Mouse (Mus musculus) thymus, adult 18-20 months (tissue): ENCODE measurements around the gene Lhfp.
"Not testable (repeated sequence)": the region's sequence is repeated elsewhere in the genome, so short reads cannot be mapped to it uniquely, and the experiment has no call there.

Experiments
- DNase-seq, 2 experiments: peaks; one replicate each; pipeline ENCODE4 v3.0.0; 2022; ENCODE audit warnings: mixed read lengths in 2 of 2

The Lhfp gene

DNA sequence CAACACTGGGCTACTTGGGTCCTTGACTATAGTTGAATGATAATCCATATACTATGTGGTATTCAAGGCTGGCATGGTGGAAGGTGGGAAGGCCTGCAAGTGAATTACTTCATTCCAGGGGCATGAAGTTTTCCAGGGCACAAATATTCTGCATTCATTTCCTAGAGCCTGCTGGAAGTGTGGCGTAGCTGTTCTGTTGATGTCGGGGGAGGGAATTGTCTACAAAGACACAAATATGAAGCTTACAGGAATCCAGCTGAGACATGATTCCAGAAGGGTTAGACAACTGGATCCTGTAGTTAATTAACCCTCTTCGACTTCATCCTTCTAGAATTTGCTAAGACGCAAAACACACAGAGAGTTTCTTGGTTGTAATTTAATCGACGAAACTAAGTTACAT lies 60.4 kb downstream of the Lhfp start:
- no peak for DNase-seq

DNA sequence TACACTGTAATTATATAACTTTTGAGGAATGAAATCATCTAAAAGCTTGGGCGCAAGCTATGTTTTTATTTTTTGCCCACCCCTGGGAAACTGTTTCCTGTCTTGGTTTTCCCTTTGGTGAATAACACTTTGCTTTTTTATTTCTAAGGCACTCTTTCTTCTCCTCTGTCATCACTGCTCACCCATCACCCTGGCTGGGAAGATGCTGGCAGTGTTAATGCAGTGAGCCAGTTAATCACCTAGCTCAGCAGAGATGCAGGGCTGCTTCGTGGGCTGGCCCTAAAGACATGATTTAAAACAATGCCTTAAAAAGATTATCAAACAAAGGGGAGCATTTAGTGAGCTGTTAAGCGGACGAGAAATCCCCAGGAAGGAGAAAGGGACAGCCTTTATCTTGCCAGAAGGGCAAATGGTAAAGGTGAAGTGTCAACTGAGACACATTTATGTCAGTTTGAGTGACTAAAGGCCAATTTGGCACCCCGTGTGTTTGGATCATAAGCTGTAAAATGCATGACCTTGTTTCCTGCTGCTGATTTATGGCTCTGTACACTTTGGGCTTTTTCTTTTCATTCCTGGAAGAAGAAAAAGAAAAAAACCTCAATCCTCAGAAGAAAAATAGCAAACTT lies 60.9 kb downstream of the Lhfp start:
- DNase-seq, result no peak

DNA sequence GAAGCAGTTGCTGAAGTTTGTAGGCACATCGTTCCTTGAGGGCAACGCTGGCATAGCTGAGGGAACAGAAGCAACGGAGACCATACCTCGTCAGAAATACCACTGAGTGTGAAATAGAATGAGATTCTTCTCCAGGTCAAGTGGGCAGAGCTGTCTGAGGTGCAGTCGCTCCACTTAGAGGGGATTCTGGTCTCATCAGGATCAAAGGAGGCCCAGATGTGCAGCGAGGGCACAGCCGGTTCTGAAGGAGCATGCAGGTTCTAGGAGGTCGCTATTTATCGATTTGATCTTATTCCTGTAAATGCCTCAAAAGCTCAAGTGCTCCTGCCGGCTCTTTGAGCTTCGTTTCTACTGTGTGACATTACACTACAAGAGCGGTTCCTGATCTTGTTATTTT lies 61.4 kb downstream of the Lhfp start:
- DNase-seq, result no peak

DNA sequence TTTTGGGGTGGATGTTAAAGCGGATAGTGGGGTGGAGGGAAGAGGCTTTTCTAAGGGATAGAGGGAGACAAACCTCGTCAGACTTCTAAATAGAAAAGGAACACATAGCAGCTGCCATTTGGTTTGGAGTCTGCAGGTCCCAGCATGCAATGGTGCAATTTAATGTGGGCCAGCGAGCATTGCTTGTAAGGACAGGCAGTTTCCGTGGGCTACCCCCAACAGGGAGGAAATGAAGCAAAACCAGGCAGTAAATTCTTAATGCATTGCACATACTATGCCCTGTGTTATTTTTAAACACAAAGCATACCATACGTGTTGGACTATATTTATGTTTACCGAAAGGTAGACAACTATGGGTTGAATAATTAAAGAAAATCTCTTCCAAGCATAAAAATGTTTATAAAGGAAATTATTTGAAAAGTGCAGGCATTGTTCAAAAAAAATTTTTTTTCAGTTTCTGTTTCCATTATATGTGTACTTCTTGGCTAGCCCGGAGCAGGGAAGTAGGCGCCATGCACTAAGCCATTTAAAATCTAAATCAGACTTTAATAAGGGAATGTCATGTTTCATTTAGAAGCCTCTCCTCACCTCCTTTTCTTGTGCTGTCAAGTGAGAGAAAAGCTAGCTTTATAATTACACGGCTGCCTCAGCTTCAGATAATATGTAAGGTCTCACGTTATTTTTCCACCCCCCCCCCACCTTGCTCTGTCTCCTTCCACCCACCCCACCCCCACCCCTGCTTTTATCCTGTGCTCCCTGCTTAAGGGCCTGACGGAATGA lies 67.5 kb downstream of the Lhfp start:
- DNase-seq, result no peak

DNA sequence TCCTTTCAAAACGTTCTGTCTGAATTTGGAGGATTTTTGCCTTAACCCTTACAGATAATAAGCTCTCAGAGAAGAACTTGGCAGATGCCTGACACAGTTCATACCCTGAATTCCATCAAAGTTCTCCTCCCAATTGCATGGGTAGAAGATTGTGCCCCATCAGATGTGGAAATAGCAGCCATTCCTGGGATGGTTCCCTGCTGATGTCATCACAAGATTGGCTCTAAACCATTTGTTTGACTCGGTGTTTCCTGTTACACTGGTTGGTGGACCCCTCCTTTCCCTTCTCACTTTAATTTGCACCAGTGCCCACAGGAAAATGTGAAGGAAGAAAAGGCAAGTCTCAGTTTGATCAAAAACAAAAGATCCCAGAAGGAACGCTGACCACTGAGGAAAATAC lies 68.6 kb downstream of the Lhfp start:
- no peak for DNase-seq

DNA sequence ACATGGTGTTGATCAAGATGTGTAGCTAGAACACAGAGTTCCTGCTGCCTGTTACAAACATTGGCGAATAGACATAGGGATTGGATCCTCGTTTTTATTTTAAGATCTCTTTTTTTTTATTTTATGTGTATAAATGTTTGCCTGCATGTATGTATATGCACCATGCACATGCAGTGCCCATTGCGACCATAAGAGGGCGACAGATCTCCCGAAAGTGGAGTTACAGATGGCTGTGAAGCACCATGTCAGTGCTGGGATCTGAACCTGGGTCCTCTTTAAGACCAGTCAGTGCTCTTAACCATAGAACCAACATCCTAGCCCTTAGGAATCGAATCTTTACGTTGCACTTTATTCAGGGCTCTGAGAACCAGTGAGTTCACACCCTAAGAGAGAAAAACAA lies 70.7 kb downstream of the Lhfp start:
- DNase-seq, result no peak

DNA sequence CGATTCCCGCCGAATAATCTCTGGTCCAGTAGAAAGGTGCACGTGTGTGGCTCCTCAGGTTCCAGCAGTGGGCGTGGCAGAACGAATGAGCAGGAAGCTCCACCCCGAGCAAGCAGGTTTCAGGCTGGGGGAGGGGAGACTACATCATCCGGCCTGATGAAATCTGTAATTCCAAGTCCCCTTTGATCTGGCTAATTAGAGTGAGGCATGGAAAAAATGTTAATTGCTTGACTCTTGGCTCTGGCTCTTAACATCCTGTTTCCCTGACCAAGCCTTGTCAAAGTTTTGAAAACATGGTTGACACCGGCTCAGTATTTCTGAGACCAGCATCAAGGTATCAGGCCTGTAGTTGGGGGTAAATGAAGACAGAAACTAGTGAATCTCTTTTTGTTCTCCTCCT lies 77.4 kb downstream of the Lhfp start:
- not testable (repeated sequence) for DNase-seq

DNA sequence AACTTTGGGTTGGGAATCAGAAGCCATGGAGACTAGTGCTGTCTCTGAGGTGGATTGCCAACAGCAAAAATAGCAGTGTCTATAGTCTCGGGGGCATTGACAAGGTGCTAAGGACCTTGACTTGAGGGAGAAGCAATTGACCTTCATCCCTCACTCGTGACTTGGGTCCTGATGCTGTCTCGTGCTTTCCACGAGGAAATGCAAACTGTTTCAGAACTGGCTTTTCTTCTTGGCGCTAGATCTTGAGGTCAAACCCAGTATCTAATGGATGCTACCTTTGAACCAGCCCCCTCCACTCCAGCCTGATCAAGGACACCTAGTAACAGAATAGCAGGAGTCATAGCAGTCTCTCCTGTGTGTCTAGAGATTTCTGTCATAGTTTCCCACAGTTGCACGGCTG lies 78.7 kb downstream of the Lhfp start:
- DNase-seq, result no peak

DNA sequence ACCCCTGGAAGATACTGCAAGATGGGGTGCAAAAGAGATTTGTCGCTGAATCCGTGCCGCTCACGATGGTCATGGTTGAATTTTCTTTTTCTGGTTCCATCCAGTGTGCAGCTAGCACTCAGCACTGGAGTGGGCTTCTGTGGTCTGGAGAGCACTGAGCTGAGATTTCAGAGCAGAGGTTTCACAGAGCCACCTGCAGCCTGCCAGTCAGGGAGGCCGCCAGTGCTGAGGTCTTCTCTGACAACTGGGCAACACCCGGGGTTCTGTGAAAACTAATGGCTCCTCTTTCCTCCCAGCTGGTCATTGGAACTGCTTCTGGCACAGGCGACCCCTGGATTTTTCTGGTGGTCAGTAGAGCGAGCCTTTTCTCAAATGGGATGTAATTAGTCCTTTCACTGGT lies 84.2 kb downstream of the Lhfp start:
- no peak for DNase-seq

DNA sequence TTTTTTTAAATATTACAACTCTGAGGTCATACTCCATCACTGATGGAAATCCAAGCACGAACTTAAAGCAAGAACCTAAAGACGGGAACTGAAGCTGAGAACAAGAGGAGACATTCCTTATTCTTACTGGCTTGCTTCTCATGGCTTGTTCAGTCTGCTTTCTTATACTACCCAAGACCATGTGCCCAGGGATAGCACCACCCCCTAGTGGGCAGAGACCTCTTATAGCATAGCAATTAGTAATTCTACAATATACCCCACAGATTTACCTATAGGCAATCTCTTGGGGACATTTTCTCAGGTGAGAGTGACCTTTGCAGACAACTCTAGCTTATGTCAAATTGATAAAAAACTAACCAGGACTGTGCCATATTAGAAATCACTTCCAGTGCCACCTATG lies 97.5 kb downstream of the Lhfp start:
- no peak for DNase-seq

DNA sequence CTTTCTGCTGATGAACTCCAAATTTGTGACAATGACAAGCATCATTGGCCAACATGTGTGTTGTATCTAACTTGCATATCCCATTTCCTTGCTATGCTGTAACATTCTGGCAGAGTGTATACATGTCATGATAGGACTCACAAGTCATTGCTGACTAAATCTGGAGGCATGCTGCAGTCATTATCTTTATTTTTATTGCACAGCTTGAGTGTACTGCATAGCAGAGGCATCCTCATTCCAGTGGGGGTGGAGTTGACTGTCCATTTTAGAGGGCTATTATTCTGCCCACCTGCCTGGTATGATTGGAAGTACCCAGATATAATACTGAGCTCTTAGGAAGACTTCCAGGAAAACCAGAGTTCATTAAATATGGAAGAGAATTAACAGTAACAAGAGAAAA lies 97.9 kb downstream of the Lhfp start:
- DNase-seq, result no peak

DNA sequence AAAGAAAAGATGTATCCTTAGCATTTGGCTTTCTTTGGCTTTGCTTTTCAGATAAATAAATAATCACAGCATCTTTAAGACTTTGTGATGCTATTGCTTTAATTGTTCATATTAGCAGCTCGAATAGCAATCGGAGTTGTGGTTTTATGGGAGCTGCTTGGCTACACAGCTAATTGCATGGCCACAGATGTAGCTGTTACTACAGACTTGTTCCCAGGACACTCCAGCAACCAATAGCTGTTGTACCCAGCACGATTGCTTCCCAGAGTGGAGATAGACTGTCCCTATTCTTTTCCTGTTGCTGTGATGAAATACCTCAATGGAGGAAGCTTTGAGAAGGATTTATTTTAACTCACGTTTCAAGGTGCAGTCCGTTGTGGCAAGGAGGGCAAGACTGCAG lies 98.3 kb downstream of the Lhfp start:
- no peak for DNase-seq

DNA sequence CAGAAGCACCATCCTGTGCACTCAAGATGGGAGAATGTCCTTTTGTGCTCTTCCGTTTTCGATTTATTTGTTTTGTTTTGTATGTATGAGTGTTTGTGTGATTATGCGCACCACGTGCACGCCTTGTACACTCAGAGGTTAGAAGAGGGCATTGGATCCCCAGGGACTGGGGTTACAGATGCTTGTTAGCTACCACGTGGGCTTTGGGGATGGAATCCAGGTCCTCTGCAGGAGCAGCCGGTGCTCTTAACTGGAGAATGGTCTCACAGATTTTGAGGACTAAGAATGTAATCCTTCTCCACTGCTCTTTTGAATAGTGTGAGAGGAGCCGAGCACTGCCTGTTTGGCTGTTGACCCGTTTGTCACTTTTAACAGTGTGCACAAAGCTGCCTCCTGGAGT lies 101.2 kb downstream of the Lhfp start:
- no peak for DNase-seq

DNA sequence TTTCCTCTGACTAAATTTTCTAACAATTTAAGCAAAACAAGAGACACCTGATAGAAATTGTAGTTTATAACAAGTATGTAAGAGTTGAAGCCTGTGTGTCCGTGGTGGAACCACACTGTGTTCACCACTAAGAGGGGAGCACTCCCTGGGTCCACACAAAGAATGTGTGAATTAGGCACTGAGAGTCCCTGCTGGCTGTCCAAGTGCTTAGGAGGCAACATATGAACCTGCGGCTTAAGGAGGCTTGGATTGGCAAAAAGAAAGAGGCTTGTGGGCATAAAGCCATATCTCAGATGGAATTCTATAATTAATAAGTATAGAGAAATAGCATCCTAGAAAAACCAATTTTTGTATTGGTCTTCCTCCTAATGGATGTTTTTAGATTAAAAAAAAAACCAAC lies 104.2 kb downstream of the Lhfp start:
- DNase-seq, result no peak

DNA sequence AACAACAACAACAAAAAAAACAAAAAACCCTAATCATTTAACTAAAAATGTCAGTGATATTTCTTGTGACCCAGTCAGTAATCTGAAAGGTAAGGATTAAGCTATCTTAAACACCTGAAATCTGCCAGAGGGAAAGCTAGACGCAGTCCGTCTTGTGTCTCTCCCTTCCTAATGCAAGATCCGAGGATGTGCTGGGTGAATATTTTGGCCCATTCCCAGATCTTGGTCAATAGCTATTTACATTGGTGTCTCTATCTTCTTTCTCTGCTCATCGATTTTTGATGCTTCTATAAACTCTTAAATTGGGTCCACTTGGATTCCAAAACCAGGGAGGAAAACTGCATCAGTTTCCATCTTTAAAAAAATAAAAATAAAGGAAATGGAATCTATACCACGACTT lies 104.6 kb downstream of the Lhfp start:
- DNase-seq, result no peak

DNA sequence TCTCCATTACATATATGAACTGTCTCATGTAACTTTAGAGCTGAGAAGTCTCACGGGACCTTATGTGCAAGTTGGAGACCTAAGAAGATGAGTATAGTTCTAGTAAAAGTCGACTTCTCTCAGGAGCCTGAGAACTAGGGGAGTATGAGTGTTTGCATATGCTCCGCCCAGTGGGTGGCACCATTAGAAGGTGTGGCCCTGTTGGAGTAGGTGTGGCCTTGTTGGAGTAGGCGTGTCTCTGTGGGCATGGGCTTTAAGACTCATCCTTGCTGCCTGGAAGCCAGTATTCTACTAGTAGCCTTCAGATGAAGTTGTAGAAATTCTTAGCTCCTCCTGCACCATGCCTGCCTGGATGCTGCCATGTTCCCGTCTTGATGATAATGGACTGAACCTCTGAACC lies 105.7 kb downstream of the Lhfp start:
- no peak for DNase-seq

DNA sequence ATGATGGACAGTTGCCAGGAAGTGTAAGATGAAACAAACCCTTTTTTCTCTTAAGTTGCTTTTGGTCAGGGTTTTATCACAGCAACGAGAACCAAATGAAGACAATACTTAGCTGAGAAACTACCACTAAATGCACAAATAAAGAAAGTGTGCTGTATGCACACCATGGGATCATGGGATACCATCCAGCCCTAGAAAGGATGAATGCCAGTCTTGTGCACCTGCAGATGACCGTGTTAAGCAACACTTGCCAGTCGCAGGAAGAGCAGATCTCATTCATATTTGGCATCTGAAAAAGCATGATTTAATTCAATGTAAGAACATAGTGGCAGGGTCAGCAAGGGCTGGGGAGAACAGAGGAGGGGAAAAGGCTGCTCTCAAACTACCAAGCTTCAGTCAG lies 107.4 kb downstream of the Lhfp start:
- no peak for DNase-seq

DNA sequence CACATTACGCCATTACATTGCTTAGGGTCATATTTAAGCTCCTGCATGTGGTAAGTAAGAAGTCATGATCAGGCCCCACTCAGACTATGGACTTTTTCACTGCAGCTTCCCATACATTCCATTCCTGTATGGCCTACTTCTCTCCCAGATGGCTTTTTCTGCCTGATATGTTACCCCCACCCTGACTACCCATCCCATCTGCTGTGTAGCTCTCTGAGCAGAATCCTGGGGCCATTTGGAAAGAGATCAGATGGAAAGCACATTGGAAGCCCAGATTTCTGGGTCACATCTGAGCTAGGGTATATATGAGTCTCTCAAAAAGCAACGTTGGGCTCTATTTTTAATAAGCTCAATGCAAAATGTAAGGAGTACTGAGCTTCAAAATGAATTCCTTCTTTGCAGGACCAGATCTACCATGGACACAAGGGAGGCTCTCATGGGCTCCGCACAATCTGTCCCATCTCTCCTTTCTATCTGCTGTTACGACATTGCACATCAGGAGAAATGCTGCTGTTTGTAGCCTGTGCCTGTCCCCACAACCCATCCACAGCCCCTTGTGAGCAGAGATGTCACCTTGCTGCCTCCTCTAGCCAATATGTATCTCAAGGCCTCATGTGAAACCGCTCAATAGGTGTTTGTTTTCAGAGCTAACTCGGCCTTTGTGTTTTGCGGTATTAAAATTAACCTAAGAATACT lies 108.4 kb downstream of the Lhfp start:
- no peak for DNase-seq

DNA sequence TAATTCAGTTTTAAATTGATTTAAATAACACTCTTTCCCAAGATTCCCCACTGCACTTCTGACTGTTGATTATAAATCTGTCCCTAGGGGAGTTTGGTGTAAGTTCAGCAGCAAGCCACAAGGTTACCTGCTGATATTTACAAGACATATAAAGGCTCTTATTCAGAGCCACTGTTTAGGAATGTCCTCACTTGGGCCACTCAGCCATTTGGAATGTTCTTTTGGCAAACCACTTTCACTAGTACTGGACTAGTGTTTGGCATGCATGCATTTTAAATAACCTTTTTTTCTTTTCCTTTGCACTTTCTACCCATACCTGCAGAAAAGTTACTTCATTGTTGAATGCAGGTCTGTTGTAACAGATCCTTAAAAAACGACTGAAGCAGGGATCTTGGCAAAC lies 109.8 kb downstream of the Lhfp start:
- no peak for DNase-seq

DNA sequence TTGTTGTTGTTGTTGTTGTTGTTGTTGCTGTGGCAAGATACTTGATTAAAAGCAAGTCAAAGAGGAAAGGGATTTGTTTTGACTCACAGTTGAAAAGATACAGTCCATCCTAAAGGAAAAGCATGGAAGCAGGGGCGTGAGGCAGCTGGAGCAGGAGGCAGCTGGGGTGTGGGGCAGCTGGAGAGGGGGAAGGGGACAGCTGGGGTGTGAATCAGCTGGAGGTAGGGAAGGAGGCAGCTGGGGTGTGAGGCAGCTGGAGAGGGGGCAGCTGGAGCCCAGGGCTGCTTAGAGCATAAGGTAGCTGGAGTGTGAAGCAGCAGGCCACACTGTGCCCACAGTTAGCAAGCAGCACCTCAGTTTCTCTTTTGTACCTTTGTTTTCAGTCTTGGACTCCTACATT lies 110.3 kb downstream of the Lhfp start:
- no peak for DNase-seq

DNA sequence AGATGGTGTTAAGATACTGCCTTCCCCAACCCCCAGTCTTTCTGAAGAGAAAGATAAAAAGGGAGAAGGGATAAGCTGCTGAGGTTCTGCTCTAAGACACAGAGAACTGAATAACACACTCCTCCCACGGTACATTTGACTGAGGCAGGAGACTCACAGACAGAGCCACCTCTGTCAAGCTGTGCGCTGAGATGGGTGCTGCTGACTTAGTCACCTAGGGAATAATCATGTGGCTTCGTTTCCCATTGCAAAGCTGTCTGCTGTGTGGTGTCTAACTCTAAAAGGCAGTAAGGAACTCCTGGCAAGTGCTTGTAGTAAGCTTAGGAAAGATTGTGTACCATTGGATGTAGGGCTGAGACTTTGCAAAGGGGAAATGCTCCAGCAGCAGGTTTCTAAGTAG lies 120.6 kb downstream of the Lhfp start:
- no peak for DNase-seq

DNA sequence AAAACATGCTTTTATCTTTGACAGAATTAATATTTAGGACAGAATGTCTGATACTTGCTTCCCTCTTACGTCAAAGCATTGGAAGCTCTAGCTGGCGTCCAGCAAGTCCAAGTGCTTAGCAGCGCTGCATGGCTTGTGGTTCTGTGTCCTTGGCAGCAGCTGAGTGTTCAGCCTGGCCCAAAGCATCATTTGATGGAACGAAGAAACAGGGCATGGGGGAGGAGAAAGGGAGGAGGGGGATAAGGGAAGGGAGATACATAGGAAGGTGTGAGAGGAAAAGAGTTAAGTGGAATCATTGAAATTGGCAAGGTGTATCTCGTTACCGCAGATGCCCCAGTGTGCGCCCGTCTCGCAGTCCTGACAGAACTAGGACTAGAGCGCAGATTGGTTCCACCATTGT lies 124.0 kb downstream of the Lhfp start:
- no peak for DNase-seq

DNA sequence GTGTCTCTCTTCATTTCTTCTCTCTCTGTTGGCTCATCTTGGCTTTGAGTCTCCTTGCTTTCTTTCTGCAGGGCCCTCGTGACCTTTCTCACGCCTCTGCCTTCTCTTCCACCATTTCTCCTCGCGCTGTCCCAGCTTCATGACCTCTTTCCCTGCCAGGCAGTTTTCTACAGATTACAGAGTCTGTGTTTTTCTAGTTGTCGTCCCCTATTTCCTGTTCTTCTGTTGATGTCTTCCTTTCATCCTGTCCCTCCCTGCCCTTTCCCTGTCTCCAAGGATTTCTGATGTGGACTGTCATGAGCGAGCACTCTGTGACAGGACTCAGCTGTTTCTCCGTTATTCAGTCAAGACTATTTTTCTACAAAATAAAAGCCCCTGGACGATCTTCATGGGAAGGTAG lies 124.7 kb downstream of the Lhfp start:
- DNase-seq, result no peak

DNA sequence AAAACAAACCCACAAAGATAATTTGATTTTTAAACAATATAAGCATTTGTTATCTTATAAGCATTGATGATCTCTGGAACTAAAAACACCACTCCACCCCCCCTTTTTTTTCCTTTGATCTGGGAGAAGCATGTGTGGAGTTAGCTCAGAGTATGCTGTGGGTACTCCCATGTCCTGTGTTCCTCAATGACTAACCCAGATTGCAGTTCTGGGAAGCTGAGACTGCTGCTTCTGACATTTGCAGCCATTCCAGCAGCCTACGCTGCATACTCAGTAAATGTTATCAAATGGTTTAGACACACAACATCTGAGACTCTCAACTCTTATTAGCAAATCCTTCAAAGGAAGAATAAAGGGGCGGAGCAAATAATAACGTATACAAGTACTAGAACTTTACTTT lies 128.2 kb downstream of the Lhfp start:
- DNase-seq, result no peak
